Mouse (Mus musculus) ES-Bruce4 (cell line): Measurements from ENCODE around the gene Nol4l.
A peak's percentile ranks its signal among the peaks of the same experiment; 100 is the strongest.

Experiments
- CTCF ChIP-seq: IDR thresholded peaks from one replicate; pipeline ENCODE4 v1.8.1; 2011; ENCODE audit warnings: low read depth, low read length
- EP300 ChIP-seq: IDR thresholded peaks from 2 replicates; pipeline ENCODE4 v1.6.1; 2011; ENCODE audit warnings: low read depth, low read length; ENCODE audit not compliant: insufficient read depth
- POLR2A ChIP-seq: IDR thresholded peaks from one replicate; pipeline ENCODE4 v1.8.1; 2011; ENCODE audit warnings: low read length; ENCODE audit not compliant: insufficient read depth

- no peak for TF ChIP-seq POLR2A
- TF ChIP-seq CTCF: no peak
- 0 out of 2 replicates have a peak, but pooled peaks have one; percentile 7 for TF ChIP-seq EP300
Measured at GRCm38 (mm10) chr2:153573101-153573500, 43.3 kb upstream of the Nol4l start.
